Mouse (Mus musculus): ENCODE results near the gene Natd1. TPM values are rescaled to one million over a fixed set of nuclear protein-coding genes. Genes with fewer than 3 reads are reported as not detected.

The Natd1 gene
- polyA plus RNA-seq, 1 experiment from 2014 or later: 25.5 TPM

DNA sequence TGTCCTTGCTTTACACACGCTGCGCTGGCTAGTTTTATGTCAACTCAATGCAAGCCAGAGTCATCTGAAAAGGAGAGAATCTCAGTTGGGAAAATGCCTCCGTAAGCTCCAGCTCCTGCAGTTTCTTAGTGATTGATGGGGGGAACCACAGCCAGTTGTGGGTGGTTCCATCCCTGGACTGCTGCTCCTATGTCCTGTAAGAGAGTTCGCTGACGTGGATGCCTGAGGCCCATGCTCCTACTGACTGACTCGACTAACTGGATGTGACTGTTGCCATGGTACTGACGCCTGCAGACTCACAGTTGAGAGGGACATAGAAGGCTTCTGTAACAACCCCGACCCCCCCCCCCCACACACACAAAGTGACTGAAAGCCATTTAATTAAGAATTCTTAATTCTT, 46.6 kb downstream of the Natd1 start:
- Histone ChIP-seq H3K9me3 (replicated peaks) (no peaks in the 10 kb centered on the region), H3K36me3 (peaks cover 35% of the 10 kb centered on the region), H3K27ac (ENCODE audit: poor library complexity, severe bottlenecking) (no peak overlapping the region), H3K4me1 (replicated peaks) (peaks cover 82% of the 10 kb centered on the region), H3K4me3 (no peak overlapping the region), H3K9ac (no peak overlapping the region), H3K4me2 (no peak overlapping the region), H3K27me3 (replicated peaks) (no peaks in the 10 kb centered on the region)
- 72% methylated on average over 8 of the region's 8 CpGs for WGBS
- no peak for ATAC-seq (ENCODE audit: insufficient number of reproducible peaks, low FRiP score)

- WGBS: 92% methylated on average over 3 of the region's 3 CpGs
- H3K9me3 ChIP-seq (replicated peaks): no peaks in the 10 kb centered on the region
- H3K9ac ChIP-seq: no peak overlapping the region
- H3K4me2 ChIP-seq: no peak overlapping the region
- H3K27ac ChIP-seq (ENCODE audit: poor library complexity, severe bottlenecking): no peak overlapping the region
- H3K4me3 ChIP-seq: no peak overlapping the region
- ATAC-seq (ENCODE audit: insufficient number of reproducible peaks, low FRiP score): no peak
- no peaks in the 10 kb centered on the region for H3K27me3 ChIP-seq (replicated peaks)
- H3K36me3 ChIP-seq: peaks cover 40% of the 10 kb centered on the region
- H3K4me1 ChIP-seq (replicated peaks): peaks cover 82% of the 10 kb centered on the region
These were observed 47.1 kb downstream of the Natd1 start for GRCm38 (mm10) chr11:60867456-60867855.

GRCm38 (mm10) chr11:60866021-60866420, 48.5 kb downstream of the Natd1 start:
- H3K4me2 ChIP-seq: no peak overlapping the region
- peaks cover 54% of the 10 kb centered on the region for H3K36me3 ChIP-seq

GRCm38 (mm10) chr11:60864916-60865315, 49.6 kb downstream of the Natd1 start:
- Histone ChIP-seq H3K4me3 (no peak overlapping the region), H3K4me2 (no peak overlapping the region), H3K9me3 (replicated peaks) (no peaks in the 10 kb centered on the region), H3K9ac (no peak overlapping the region), H3K4me1 (replicated peaks) (peaks cover 65% of the 10 kb centered on the region), H3K27ac (ENCODE audit: poor library complexity, severe bottlenecking) (no peak overlapping the region), H3K27me3 (replicated peaks) (no peaks in the 10 kb centered on the region), H3K36me3 (peaks cover 62% of the 10 kb centered on the region)
- ATAC-seq (ENCODE audit: insufficient number of reproducible peaks, low FRiP score): no peak
- 87% methylated on average over 14 of the region's 14 CpGs for WGBS

More at GRCm38 (mm10) chr11:60866021-60866420, 48.5 kb downstream of the Natd1 start:
- H3K9me3 ChIP-seq (replicated peaks): no peaks in the 10 kb centered on the region
- 61% methylated on average over 2 of the region's 2 CpGs for WGBS
- H3K27me3 ChIP-seq (replicated peaks): no peaks in the 10 kb centered on the region
- ATAC-seq (ENCODE audit: insufficient number of reproducible peaks, low FRiP score): no peak
- peaks cover 74% of the 10 kb centered on the region for H3K4me1 ChIP-seq (replicated peaks)
- H3K4me3 ChIP-seq: no peak overlapping the region
- no peak overlapping the region for H3K27ac ChIP-seq (ENCODE audit: poor library complexity, severe bottlenecking)
- H3K9ac ChIP-seq: no peak overlapping the region

DNA sequence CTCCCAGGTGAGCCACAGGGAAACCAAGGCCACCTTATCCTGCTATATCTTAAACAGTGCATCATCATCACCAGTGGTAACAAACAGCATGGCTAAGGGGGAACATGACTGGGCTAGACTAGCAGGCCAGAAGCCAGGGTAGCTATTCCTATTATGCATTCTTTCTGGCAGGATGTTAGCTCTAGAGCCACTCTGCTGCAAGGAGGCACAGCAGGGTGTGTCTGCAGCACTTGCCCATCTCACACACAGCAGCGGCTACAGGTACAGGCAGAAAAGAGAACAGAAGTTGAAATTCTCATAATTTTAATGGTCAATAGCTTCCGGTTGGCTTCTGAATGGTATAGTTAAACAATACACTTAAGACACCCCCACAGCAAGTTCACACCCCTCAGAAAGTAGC, 50.4 kb downstream of the Natd1 start:
- no peaks in the 10 kb centered on the region for H3K9me3 ChIP-seq (replicated peaks)
- H3K4me2 ChIP-seq: no peak overlapping the region
- H3K4me1 ChIP-seq (replicated peaks): peaks cover 58% of the 10 kb centered on the region
- peak overlapping the region; percentile 3; the same call in 1 of the 2 replicates for H3K9ac ChIP-seq
- WGBS: 81% methylated on average over 2 of the region's 2 CpGs
- ATAC-seq (ENCODE audit: insufficient number of reproducible peaks, low FRiP score): no peak
- H3K4me3 ChIP-seq: no peak overlapping the region
- peak overlapping the region; percentile 63; the same call in 1 of the 2 replicates for H3K27ac ChIP-seq (ENCODE audit: poor library complexity, severe bottlenecking)
- no peaks in the 10 kb centered on the region for H3K27me3 ChIP-seq (replicated peaks)
- peaks cover 57% of the 10 kb centered on the region for H3K36me3 ChIP-seq

- H3K4me3 ChIP-seq: no peak overlapping the region
- H3K4me2 ChIP-seq: peak overlapping the region; percentile 33; the same call in 1 of the 2 replicates
- no peaks in the 10 kb centered on the region for H3K27me3 ChIP-seq (replicated peaks)
- peaks cover 58% of the 10 kb centered on the region for H3K4me1 ChIP-seq (replicated peaks)
- peaks cover 61% of the 10 kb centered on the region for H3K36me3 ChIP-seq
- ATAC-seq (ENCODE audit: insufficient number of reproducible peaks, low FRiP score): peak; percentile 43; the same call in 1 of the 2 replicates
- peak overlapping the region; percentile 63 for H3K27ac ChIP-seq (ENCODE audit: poor library complexity, severe bottlenecking)
- WGBS: 41% methylated on average over 4 of the region's 4 CpGs
- no peak overlapping the region for H3K9ac ChIP-seq
- no peaks in the 10 kb centered on the region for H3K9me3 ChIP-seq (replicated peaks)
These were observed 51.4 kb downstream of the Natd1 start for GRCm38 (mm10) chr11:60863196-60863595.

DNA sequence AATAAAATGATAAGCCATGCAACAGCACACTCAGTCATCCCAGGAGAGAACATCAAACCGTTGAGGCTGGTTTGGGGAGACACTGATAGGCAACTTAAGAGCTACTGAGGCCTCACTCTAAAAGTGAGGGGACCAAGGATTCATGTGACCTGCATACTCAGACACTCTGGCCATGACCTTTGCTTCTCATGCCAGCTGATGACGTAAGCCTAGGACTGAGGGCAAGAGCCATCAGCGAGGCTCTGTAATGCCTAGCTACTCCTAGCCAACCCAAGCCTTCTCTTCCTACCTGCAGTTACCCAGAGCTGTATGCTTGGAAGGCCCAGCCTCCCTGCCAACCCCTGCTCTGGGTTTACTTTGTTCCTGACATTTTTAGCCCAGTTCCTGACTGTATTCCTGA, 52.6 kb downstream of the Natd1 start:
- Histone ChIP-seq H3K9me3 (replicated peaks) (no peaks in the 10 kb centered on the region), H3K27me3 (replicated peaks) (no peaks in the 10 kb centered on the region), H3K4me1 (replicated peaks) (peaks cover 46% of the 10 kb centered on the region), H3K4me3 (no peak overlapping the region), H3K36me3 (peaks cover 72% of the 10 kb centered on the region), H3K4me2 (no peak overlapping the region), H3K27ac (ENCODE audit: poor library complexity, severe bottlenecking) (no peak overlapping the region), H3K9ac (no peak overlapping the region)
- ATAC-seq (ENCODE audit: insufficient number of reproducible peaks, low FRiP score): no peak
- WGBS: 68% methylated on average over 3 of the region's 3 CpGs

DNA sequence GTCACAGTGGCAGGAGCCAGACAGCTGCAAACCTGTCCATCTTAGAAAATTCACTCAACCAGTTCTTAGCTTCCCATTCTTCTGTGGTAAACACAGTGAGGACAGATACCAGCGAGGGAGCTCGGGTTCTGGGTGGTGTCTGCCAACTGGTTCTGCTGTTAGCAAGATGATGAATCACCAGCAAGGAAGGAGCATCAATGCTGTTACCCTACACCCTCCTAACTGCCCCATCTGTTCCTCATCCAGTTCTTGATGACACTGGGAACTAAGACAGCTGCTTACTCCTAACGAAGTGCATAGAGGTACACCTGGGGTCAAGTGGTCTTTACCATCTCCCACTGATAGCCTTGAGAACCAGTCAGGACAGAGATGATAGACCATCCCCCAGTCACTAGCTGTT, 58.0 kb downstream of the Natd1 start:
- 60% methylated on average over 3 of the region's 3 CpGs for WGBS

More for the DNA sequence above, 58.0 kb downstream of the Natd1 start:
- no peak for ATAC-seq (ENCODE audit: insufficient number of reproducible peaks, low FRiP score)
- Histone ChIP-seq H3K4me2 (no peak overlapping the region), H3K9me3 (replicated peaks) (no peaks in the 10 kb centered on the region), H3K4me3 (no peak overlapping the region), H3K4me1 (replicated peaks) (peaks cover under 1% of the 10 kb centered on the region; the same call in 1 of the 2 replicates), H3K27ac (ENCODE audit: poor library complexity, severe bottlenecking) (no peak overlapping the region), H3K36me3 (peaks cover 84% of the 10 kb centered on the region), H3K9ac (no peak overlapping the region), H3K27me3 (replicated peaks) (no peaks in the 10 kb centered on the region)

Other genes with a start within 250 kb of the Natd1 start
- gene Llgl1, start 215.0 kb downstream of the Natd1 start, polyA plus RNA-seq (2016; fragmentation: Nextera tagmentation; extraction: Ambion mirVana): 46.6 and 47.5 TPM in 2 replicates
- gene Flii, start 187.5 kb downstream of the Natd1 start, polyA plus RNA-seq (2016; fragmentation: Nextera tagmentation; extraction: Ambion mirVana): 87.6 and 91.6 TPM in 2 replicates
- gene Mief2, start 186.4 kb downstream of the Natd1 start, polyA plus RNA-seq (2016; fragmentation: Nextera tagmentation; extraction: Ambion mirVana): 18.5 and 20.8 TPM in 2 replicates
- 13.5 and 15.1 TPM in 2 replicates for gene Top3a, start 137.4 kb downstream of the Natd1 start, polyA plus RNA-seq (2016; fragmentation: Nextera tagmentation; extraction: Ambion mirVana)
- gene Smcr8, start 137.2 kb downstream of the Natd1 start, polyA plus RNA-seq (2016; fragmentation: Nextera tagmentation; extraction: Ambion mirVana): 6.4 and 7.1 TPM in 2 replicates
- 34.5 and 38.6 TPM in 2 replicates for gene Shmt1, start 103.0 kb downstream of the Natd1 start, polyA plus RNA-seq (2016; fragmentation: Nextera tagmentation; extraction: Ambion mirVana)
- 31.6 and 33.4 TPM in 2 replicates for gene Dhrs7b, start 84.1 kb downstream of the Natd1 start, polyA plus RNA-seq (2016; fragmentation: Nextera tagmentation; extraction: Ambion mirVana)
- gene Tmem11, start 35.5 kb downstream of the Natd1 start, polyA plus RNA-seq (2016; fragmentation: Nextera tagmentation; extraction: Ambion mirVana): 52.6 and 53.9 TPM in 2 replicates
- 77.6 and 78.5 TPM in 2 replicates for gene Map2k3, start 17.3 kb upstream of the Natd1 start, polyA plus RNA-seq (2016; fragmentation: Nextera tagmentation; extraction: Ambion mirVana)
- 3.8 and 4.3 TPM in 2 replicates for gene Kcnj12, start 107.8 kb upstream of the Natd1 start, polyA plus RNA-seq (2016; fragmentation: Nextera tagmentation; extraction: Ambion mirVana)
- 1.5 and 2.2 TPM in 2 replicates for gene Tnfrsf13b, start 212.0 kb upstream of the Natd1 start, polyA plus RNA-seq (2016; fragmentation: Nextera tagmentation; extraction: Ambion mirVana)